Comparison of ENCODE assay signal across 8 mouse cellular contexts in the genomic region with DNA sequence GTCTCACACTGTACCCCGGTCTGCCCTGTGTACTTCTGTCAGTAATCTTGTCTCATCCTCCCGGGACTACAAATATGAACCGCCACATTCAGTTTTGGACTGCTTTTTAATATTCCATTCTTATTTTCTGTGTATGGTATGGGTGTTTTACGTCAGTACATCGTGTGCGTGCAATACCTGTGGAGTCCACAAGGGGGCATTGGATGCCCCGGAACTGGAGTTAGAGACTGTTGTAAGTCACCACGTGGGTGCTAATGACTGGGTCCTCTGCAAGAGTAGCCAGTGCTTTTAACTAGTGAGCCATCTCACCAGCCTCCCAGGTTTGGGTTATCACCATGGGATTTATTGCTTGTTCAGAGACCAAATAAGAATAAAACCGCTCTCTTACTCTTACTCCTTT. TPM values are rescaled to one million over a fixed set of nuclear protein-coding genes. Genes with fewer than 3 reads are reported as not detected.
A peak's percentile ranks its signal among the peaks of the same experiment; 100 is the strongest.
DNase-seq lines count a peak whose midpoint lies in the region; ATAC-seq and TF ChIP-seq lines count a peak whose summit lies in the region.

No protein-coding gene starts in this region.

- peak; percentile 73 for ATAC-seq in neutrophil, adult 5-6 weeks (ENCODE audit: extremely low read depth, insufficient number of reproducible peaks, low FRiP score, poor library complexity, severe bottlenecking)
- no peak for ATAC-seq in frontal cortex, adult (ENCODE audit: low TSS enrichment)

- DNase-seq in gastrocnemius, adult 2 months, result no peak
- DNase-seq in gastrocnemius, postnatal 14 days, result no peak
- DNase-seq in 3T3-L1 (ENCODE audit: low read depth, low spot score), result peak; percentile 20
- peak; percentile 87 for DNase-seq in R1 (ENCODE audit: low read depth, low spot score)
- peak; percentile 34 for DNase-seq in kidney, postnatal 14 days
- DNase-seq in heart, adult 8-10 months (ENCODE audit: low spot score), result no peak

- no peak overlapping the region for H3K27ac ChIP-seq in gastrocnemius, adult 2 months

- H3K4me3 ChIP-seq in gastrocnemius, adult 2 months, result no peak overlapping the region

- intact Hi-C loops in gastrocnemius, adult 2 months (cut with DNase I), result no loop called here
- intact Hi-C loops in gastrocnemius, postnatal 14 days (cut with DNase I; ENCODE audit: low total_unique reads), result no loop called here

- TF ChIP-seq CTCF in gastrocnemius, adult 2 months (IDR thresholded peaks at IDR 0.05), result peak; percentile 72

RNA-seq across cellular contexts. Expression of gene Rem2, which starts 6.6 kb away (rescaled TPM):
- total RNA-seq in gastrocnemius, adult 2 months (2021), result not detected
- total RNA-seq in gastrocnemius, postnatal 14 days (2021), result not detected
- 0.61 and 0.93 TPM in 2 replicates for total RNA-seq in neutrophil, adult 5-6 weeks (2017)
- not detected for total RNA-seq in heart, adult 8-10 months (2022)

RNA-seq across cellular contexts. Expression of gene Lrp10, which starts 18.6 kb away (rescaled TPM):
- 10 to 100 TPM; 27.9 to 36.5 TPM for total RNA-seq in gastrocnemius, adult 2 months (2021)
- total RNA-seq in gastrocnemius, postnatal 14 days (2021), result 10 to 100 TPM; 33.5 to 37.2 TPM
- 69.1 and 100 TPM in 2 replicates for total RNA-seq in neutrophil, adult 5-6 weeks (2017)
- 10 to 100 TPM; 45.5 to 62.2 (median 50.7) TPM for total RNA-seq in heart, adult 8-10 months (2022)

RNA-seq across cellular contexts. Expression of gene Prmt5, which starts 34.8 kb away (rescaled TPM):
- 10 to 100 TPM; 32.5 to 34.6 TPM for total RNA-seq in gastrocnemius, adult 2 months (2021)
- total RNA-seq in gastrocnemius, postnatal 14 days (2021), result 10 to 100 TPM; 27.9 to 28.9 TPM
- 13.3 and 18.4 TPM in 2 replicates for total RNA-seq in neutrophil, adult 5-6 weeks (2017)
- 10 to 100 TPM; 29.8 to 34.0 (median 32.1) TPM for total RNA-seq in heart, adult 8-10 months (2022)

RNA-seq across cellular contexts. Expression of gene Mmp14, which starts 51.1 kb away (rescaled TPM):
- total RNA-seq in gastrocnemius, adult 2 months (2021), result 10 to 100 TPM in 1 of 2 experiments, 1 to 10 TPM in 1; 8.5 to 14.0 TPM
- 10 to 100 TPM; 52.0 to 68.1 TPM for total RNA-seq in gastrocnemius, postnatal 14 days (2021)
- total RNA-seq in neutrophil, adult 5-6 weeks (2017), result 0.58 and 2.6 TPM in 2 replicates
- total RNA-seq in heart, adult 8-10 months (2022), result 10 to 100 TPM in 2 of 4 experiments, 1 to 10 TPM in 2; 7.4 to 12.1 (median 9.2) TPM

RNA-seq across cellular contexts. Expression of gene Mrpl52, which starts 55.8 kb away (rescaled TPM):
- 100 to 1,000 TPM; 102 to 111 TPM for total RNA-seq in gastrocnemius, adult 2 months (2021)
- 100 to 1,000 TPM; 107 to 116 TPM for total RNA-seq in gastrocnemius, postnatal 14 days (2021)
- 31.8 and 33.4 TPM in 2 replicates for total RNA-seq in neutrophil, adult 5-6 weeks (2017)
- total RNA-seq in heart, adult 8-10 months (2022), result 100 to 1,000 TPM; 118 to 126 (median 121) TPM

Comparison
In these comparisons a context has a peak if more than half of its experiments do, and no peak if none do; other contexts are left out.
1. DNase-seq: peak in 3T3-L1 (single experiment), R1 (single experiment) and kidney, postnatal 14 days (single experiment); none in gastrocnemius, adult 2 months (single experiment), gastrocnemius, postnatal 14 days (single experiment) and heart, adult 8-10 months (single experiment).